Mouse (Mus musculus): Measurements from ENCODE around the gene Chn1. TPM values are rescaled to one million over a fixed set of nuclear protein-coding genes. Genes with fewer than 3 reads are reported as not detected.
A peak's percentile ranks its signal among the peaks of the same experiment; 100 is the strongest.

The Chn1 gene
- polyA plus RNA-seq, 1 experiment from 2014 or later = 23.9 TPM

GRCm38 (mm10) chr2:73588951-73589350 is 186.2 kb downstream of the Chn1 start:
- Histone ChIP-seq H3K9me3 (no peaks in the 10 kb centered on the region), H3K4me3 (no peak overlapping the region), H3K4me1 (peaks cover 47% of the 10 kb centered on the region), H3K36me3 (no peaks in the 10 kb centered on the region), H3K27me3 (0 out of 2 replicates have a peak, but pooled peaks cover under 1% of the 10 kb centered on the region), H3K4me2 (no peak overlapping the region), H3K9ac (no peak overlapping the region), H3K27ac (no peak overlapping the region)
- no peak for ATAC-seq (ENCODE audit: insufficient number of reproducible peaks, insufficient read depth, low FRiP score, low TSS enrichment, low read depth)
- WGBS = 58% methylated on average over 2 of the region's 2 CpGs

DNA sequence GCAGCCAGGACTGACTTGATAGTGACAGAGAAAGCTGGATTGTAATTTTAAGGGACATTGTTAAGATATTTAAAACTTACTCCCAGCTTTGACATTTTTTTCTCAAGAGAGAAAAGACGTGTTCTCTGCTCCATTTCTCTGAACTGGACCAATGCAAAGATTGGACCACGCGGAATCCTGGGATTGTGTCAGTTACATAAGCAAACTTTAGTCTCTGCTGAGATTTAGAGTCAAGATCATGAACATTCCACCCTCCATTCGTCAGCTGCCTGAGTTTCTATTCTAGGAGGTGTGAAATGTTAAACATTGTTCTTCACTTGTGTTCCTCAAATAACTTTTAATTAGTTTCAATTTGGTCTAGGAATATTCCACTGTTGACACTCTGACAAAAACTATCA is 188.0 kb downstream of the Chn1 start:
- H3K9me3 ChIP-seq = no peaks in the 10 kb centered on the region
- ATAC-seq (ENCODE audit: insufficient number of reproducible peaks, insufficient read depth, low FRiP score, low TSS enrichment, low read depth) = no peak
- no peak overlapping the region for H3K4me3 ChIP-seq

GRCm38 (mm10) chr2:73586392-73587108 is 188.6 kb downstream of the Chn1 start:
- Histone ChIP-seq H3K36me3 (no peaks in the 10 kb centered on the region), H3K4me1 (peaks cover 30% of the 10 kb centered on the region), H3K4me2 (no peak overlapping the region), H3K4me3 (no peak overlapping the region), H3K9ac (no peak overlapping the region), H3K9me3 (no peaks in the 10 kb centered on the region), H3K27ac (no peak overlapping the region), H3K27me3 (peaks cover 17% of the 10 kb centered on the region)
- WGBS = 55% methylated on average over 10 of the region's 10 CpGs
- ATAC-seq (ENCODE audit: insufficient number of reproducible peaks, insufficient read depth, low FRiP score, low TSS enrichment, low read depth) = no peak

More for the DNA sequence above, 188.0 kb downstream of the Chn1 start:
- H3K9ac ChIP-seq = no peak overlapping the region
- H3K36me3 ChIP-seq = no peaks in the 10 kb centered on the region
- no peak overlapping the region for H3K27ac ChIP-seq
- H3K4me2 ChIP-seq = no peak overlapping the region
- 60% methylated on average over 4 of the region's 4 CpGs for WGBS
- peaks cover 31% of the 10 kb centered on the region for H3K4me1 ChIP-seq
- H3K27me3 ChIP-seq = peaks cover 13% of the 10 kb centered on the region

- H3K4me2 ChIP-seq = peak overlapping the region; percentile 67
- H3K4me1 ChIP-seq = peaks cover 21% of the 10 kb centered on the region
- H3K4me3 ChIP-seq = peak overlapping the region; percentile 46
- WGBS = 12% methylated on average over 12 of the region's 12 CpGs
- H3K9me3 ChIP-seq = no peaks in the 10 kb centered on the region
- H3K9ac ChIP-seq = peak overlapping the region; percentile 63
- 0 out of 2 replicates have a peak overlapping the region, but pooled peaks have one; percentile 1 for H3K27ac ChIP-seq
- ATAC-seq (ENCODE audit: insufficient number of reproducible peaks, insufficient read depth, low FRiP score, low TSS enrichment, low read depth) = no peak
- H3K27me3 ChIP-seq = peaks cover 20% of the 10 kb centered on the region
- no peaks in the 10 kb centered on the region for H3K36me3 ChIP-seq
Measured at GRCm38 (mm10) chr2:73585347-73585831, 189.8 kb downstream of the Chn1 start.

DNA sequence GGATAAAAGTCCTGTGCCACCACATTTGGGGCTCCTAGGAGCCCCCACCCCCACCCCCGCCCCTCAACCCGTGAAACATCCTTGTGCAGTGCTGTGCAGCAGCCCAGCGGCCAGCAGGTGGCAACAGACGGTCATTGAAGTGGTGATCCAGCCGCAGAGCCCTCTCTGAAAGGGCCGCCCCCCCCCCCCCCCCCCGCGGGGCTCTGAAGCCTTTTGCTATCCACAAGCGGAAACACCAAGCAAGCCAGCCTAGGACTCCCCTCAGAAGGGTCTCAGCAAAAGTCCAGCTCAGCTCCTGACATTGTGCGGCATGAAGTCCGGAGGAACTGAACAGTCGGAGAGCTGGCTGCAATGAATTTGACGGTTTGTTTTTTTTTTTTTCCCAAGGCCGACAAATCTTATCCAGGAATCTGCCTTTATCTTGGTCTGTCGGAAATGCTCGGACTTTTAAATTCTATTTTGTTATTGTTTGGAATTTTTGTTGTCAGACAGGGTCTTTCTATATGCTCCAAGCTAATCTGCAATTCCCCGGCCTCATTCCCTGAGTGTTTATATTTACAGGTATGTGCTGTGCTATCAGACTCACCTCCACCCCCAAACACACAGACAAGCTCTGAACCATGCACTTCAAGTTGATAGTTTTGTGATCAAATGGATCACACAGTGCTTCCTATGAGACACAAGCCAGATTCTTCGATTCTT is 190.3 kb downstream of the Chn1 start:
- H3K27ac ChIP-seq = 0 out of 2 replicates have a peak overlapping the region, but pooled peaks have one; percentile 1

GRCm38 (mm10) chr2:73580720-73581119 is 194.4 kb downstream of the Chn1 start:
- WGBS = 84% methylated on average over 5 of the region's 5 CpGs
- peaks cover 5% of the 10 kb centered on the region for H3K4me1 ChIP-seq
- ATAC-seq (ENCODE audit: insufficient number of reproducible peaks, insufficient read depth, low FRiP score, low TSS enrichment, low read depth) = no peak
- H3K36me3 ChIP-seq = no peaks in the 10 kb centered on the region
- no peak overlapping the region for H3K9ac ChIP-seq
- H3K4me3 ChIP-seq = no peak overlapping the region
- no peaks in the 10 kb centered on the region for H3K9me3 ChIP-seq
- peaks cover 38% of the 10 kb centered on the region for H3K27me3 ChIP-seq
- H3K27ac ChIP-seq = peak overlapping the region; percentile 49; the same call in 1 of the 2 replicates
- H3K4me2 ChIP-seq = no peak overlapping the region

More for the DNA sequence above, 190.3 kb downstream of the Chn1 start:
- Histone ChIP-seq H3K27me3 (peaks cover 24% of the 10 kb centered on the region), H3K4me2 (peak overlapping the region; percentile 67), H3K4me1 (peaks cover 15% of the 10 kb centered on the region), H3K36me3 (no peaks in the 10 kb centered on the region), H3K9ac (peak overlapping the region; percentile 63), H3K9me3 (no peaks in the 10 kb centered on the region), H3K4me3 (peak overlapping the region; percentile 46)
- WGBS = 2% methylated on average over 17 of the region's 18 CpGs
- ATAC-seq (ENCODE audit: insufficient number of reproducible peaks, insufficient read depth, low FRiP score, low TSS enrichment, low read depth) = 0 out of 2 replicates have a peak, but pooled peaks have one; percentile 70

DNA sequence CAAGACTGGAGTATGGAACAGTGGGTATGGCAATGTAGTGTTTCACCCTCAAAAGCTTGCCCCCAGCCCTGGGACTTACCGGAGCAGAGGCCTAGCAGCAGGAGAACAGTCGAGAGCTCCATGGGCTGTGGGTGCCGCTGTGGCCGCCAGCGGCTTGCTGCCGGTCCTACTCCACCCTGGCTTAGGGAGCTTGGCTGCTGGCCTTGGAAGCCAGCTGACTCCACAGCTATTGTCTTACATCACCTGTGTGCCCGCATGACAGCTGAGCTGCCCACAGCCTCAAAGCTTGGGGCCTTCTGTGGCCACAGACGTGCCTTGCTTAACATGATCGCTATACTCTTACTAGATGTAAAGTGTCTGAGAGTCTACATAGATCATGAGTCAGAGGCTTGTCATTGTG is 195.0 kb downstream of the Chn1 start, which contains the start of gene Chrna1:
TSS of gene Chrna1 (minus strand) at position 173 of the 400 bp plus-strand sequence.
- no peak within 1 kb of the TSS for H3K4me3 ChIP-seq
- peak within 1 kb of the TSS; percentile 49; the same call in 1 of the 2 replicates for H3K27ac ChIP-seq
- WGBS = 89% methylated on average over 9 of the region's 9 CpGs
- no peak within 1 kb of the TSS for H3K4me2 ChIP-seq
- H3K36me3 ChIP-seq = no peaks in the 10 kb centered on the region
- H3K27me3 ChIP-seq = peaks cover 39% of the 10 kb centered on the region
- H3K9ac ChIP-seq = no peak within 1 kb of the TSS
- H3K9me3 ChIP-seq = no peaks in the 10 kb centered on the region
- H3K4me1 ChIP-seq = no peaks in the 10 kb centered on the region
- ATAC-seq (ENCODE audit: insufficient number of reproducible peaks, insufficient read depth, low FRiP score, low TSS enrichment, low read depth) = no peak

DNA sequence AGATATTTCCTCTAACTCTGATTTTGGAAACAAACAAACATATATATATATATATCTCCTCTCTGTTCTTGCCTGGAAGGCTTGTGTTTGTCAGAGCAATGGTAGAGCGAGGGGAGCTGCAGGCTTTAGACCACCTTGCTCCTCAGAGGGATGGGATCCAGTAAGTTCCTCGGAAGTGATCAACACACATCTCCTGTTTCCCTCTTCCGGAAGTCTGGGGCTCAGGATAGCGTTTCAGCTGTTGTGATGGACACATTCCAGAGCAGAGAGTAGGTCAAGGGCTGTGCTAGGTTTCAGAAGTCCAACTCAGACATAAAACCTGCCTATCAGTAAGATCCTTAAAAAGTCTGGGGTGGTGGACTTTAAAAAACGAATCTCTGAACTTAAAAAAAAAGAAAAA is 196.0 kb downstream of the Chn1 start:
- 42% methylated on average over 5 of the region's 5 CpGs for WGBS
- ATAC-seq (ENCODE audit: insufficient number of reproducible peaks, insufficient read depth, low FRiP score, low TSS enrichment, low read depth) = no peak
- no peaks in the 10 kb centered on the region for H3K4me1 ChIP-seq
- H3K4me3 ChIP-seq = no peak overlapping the region
- H3K27ac ChIP-seq = no peak overlapping the region
- H3K27me3 ChIP-seq = peaks cover 49% of the 10 kb centered on the region
- no peak overlapping the region for H3K4me2 ChIP-seq
- no peaks in the 10 kb centered on the region for H3K9me3 ChIP-seq
- no peaks in the 10 kb centered on the region for H3K36me3 ChIP-seq
- no peak overlapping the region for H3K9ac ChIP-seq

GRCm38 (mm10) chr2:73574418-73574817 is 200.7 kb downstream of the Chn1 start:
- no peaks in the 10 kb centered on the region for H3K36me3 ChIP-seq
- H3K4me3 ChIP-seq = no peak overlapping the region
- H3K27me3 ChIP-seq = peaks cover 40% of the 10 kb centered on the region
- ATAC-seq (ENCODE audit: insufficient number of reproducible peaks, insufficient read depth, low FRiP score, low TSS enrichment, low read depth) = no peak
- no peak overlapping the region for H3K27ac ChIP-seq
- 76% methylated on average over 6 of the region's 6 CpGs for WGBS
- no peaks in the 10 kb centered on the region for H3K9me3 ChIP-seq
- H3K9ac ChIP-seq = no peak overlapping the region
- H3K4me2 ChIP-seq = no peak overlapping the region
- H3K4me1 ChIP-seq = peaks cover 22% of the 10 kb centered on the region; the same call in 1 of the 2 replicates

GRCm38 (mm10) chr2:73573556-73573955 is 201.6 kb downstream of the Chn1 start:
- Histone ChIP-seq H3K27me3 (peaks cover 41% of the 10 kb centered on the region), H3K4me2 (peak overlapping the region; percentile 57), H3K27ac (peak overlapping the region; percentile 52), H3K4me3 (no peak overlapping the region), H3K36me3 (no peaks in the 10 kb centered on the region), H3K9me3 (no peaks in the 10 kb centered on the region), H3K9ac (no peak overlapping the region), H3K4me1 (peaks cover 22% of the 10 kb centered on the region; the same call in 1 of the 2 replicates)
- 32% methylated on average over 4 of the region's 4 CpGs for WGBS
- ATAC-seq (ENCODE audit: insufficient number of reproducible peaks, insufficient read depth, low FRiP score, low TSS enrichment, low read depth) = no peak

DNA sequence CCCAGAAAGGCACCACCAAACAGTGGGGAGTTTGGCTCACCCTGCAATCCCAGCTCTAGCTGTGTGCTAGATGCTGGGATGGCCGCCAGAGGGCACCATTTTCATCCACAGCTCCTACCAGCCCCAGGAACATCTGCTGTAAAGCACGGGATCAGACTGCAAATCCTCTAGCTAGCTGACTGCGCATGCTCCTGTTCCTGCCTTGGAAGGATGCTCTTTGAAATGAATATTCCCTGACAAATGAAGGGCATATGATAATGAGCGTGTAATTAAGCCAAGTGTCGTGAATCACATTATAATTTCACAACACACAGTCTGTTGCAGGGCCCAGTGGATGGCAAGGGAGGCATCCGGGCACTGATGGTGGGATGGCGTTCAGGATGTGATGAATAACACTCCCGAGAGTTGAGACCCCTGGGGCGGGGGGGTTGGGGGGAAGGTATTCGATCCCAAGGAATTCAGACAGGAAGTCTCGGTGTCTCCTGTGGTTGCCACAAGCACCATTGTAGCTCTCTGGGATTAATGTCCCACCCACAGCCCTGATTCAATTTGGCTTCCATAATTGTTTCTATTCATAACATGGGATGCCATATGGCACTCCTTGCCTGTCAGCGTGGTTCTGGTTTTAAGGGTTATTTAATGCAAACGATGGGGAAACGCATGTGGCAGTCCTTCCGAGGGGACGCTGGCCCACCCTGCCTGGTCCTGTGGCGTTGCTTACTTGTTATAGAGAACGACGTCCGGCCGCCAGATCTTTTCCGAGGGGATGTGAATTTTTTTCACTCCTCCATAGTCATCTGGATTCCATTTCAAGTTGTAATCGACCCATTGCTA is 202.4 kb downstream of the Chn1 start:
- H3K9me3 ChIP-seq = no peaks in the 10 kb centered on the region
- no peaks in the 10 kb centered on the region for H3K36me3 ChIP-seq
- H3K27ac ChIP-seq = peak overlapping the region; percentile 52
- peaks cover 22% of the 10 kb centered on the region; the same call in 1 of the 2 replicates for H3K4me1 ChIP-seq
- ATAC-seq (ENCODE audit: insufficient number of reproducible peaks, insufficient read depth, low FRiP score, low TSS enrichment, low read depth) = peak; percentile 80; the same call in 1 of the 2 replicates
- 0 out of 2 replicates have a peak overlapping the region, but pooled peaks have one; percentile 21 for H3K9ac ChIP-seq
- peaks cover 46% of the 10 kb centered on the region for H3K27me3 ChIP-seq
- H3K4me2 ChIP-seq = peak overlapping the region; percentile 57
- WGBS = 10% methylated on average over 23 of the region's 23 CpGs
- H3K4me3 ChIP-seq = peak overlapping the region; percentile 27

Data from embryonic facial prominence, embryonic 13.5 days (tissue).